Mouse (Mus musculus) limb, embryonic 11.5 days (tissue): ENCODE data around the gene P2ry10. TPM values are rescaled to one million over a fixed set of nuclear protein-coding genes. Genes with fewer than 3 reads are reported as not detected.
A peak's percentile ranks its signal among the peaks of the same experiment; 100 is the strongest.

ENCODE experiments used
- ATAC-seq: fragments of 200-750 bp; cut with Nextera tagmentation; 2 replicates; pipeline ENCODE4 v1.8.0; 2017; ENCODE audit warnings: low read depth; ENCODE audit not compliant: insufficient number of reproducible peaks, low FRiP score, low TSS enrichment
- DNase-seq: peaks from one replicate; pipeline ENCODE4 v3.0.0-alpha.2; 2015; ENCODE audit warnings: low spot score
- H3K27ac ChIP-seq: fragments of 300-500 bp; sonication (generic); replicated peaks from 2 replicates; pipeline ENCODE4 v1.5.1; 2014; ENCODE audit warnings: low read depth, mild to moderate bottlenecking, low read length
- H3K27me3 ChIP-seq: fragments of 300-500 bp; sonication (generic); 2 replicates; pipeline ENCODE4 v1.6.1; 2014; ENCODE audit warnings: mild to moderate bottlenecking, low read length, mixed read lengths; ENCODE audit not compliant: control insufficient read depth, insufficient read depth
- H3K36me3 ChIP-seq: fragments of 300-500 bp; sonication (generic); 2 replicates; pipeline ENCODE4 v1.6.1; 2014; ENCODE audit warnings: mild to moderate bottlenecking, low read length, moderate library complexity, mixed read lengths; ENCODE audit not compliant: control insufficient read depth, insufficient read depth
- H3K4me1 ChIP-seq: fragments of 300-500 bp; sonication (generic); 2 replicates; pipeline ENCODE4 v1.6.1; 2014; ENCODE audit warnings: low read length, mixed read lengths; ENCODE audit not compliant: control insufficient read depth, insufficient read depth
- H3K4me2 ChIP-seq: fragments of 300-500 bp; sonication (generic); 2 replicates; pipeline ENCODE4 v1.6.1; 2014; ENCODE audit warnings: low read depth, mild to moderate bottlenecking, moderate library complexity; ENCODE audit not compliant: severe bottlenecking
- H3K4me3 ChIP-seq: fragments of 300-500 bp; sonication (generic); 2 replicates; pipeline ENCODE4 v1.5.1; 2014; ENCODE audit warnings: low read depth, low read length
- H3K9ac ChIP-seq: fragments of 300-500 bp; sonication (generic); 2 replicates; pipeline ENCODE4 v1.6.1; 2014; ENCODE audit warnings: mild to moderate bottlenecking, low read length
- H3K9me3 ChIP-seq: fragments of 300-500 bp; sonication (generic); 2 replicates; pipeline ENCODE4 v1.6.1; 2016; ENCODE audit warnings: low read length; ENCODE audit not compliant: control insufficient read depth
- WGBS: fragments of 180-500 bp; shearing (Covaris S2); extraction: QIAGEN DNeasy Blood & Tissue Kit; methylation state at CpG from one replicate; pipeline ENCODE4 v1.1.7; 2014; 5-methylcytosine and 5-hydroxymethylcytosine counted together
- polyA plus RNA-seq: library from polyadenylated mRNA; unstranded; fragments of >200 nt; fragmentation: Nextera tagmentation; extraction: Ambion mirVana; gene quantifications from 2 replicates; pipeline ENCODE4 v1.2.1, GENCODE M21; 2014

The P2ry10 gene
- polyA plus RNA-seq, 1 experiment from 2014 or later, result not detected

GRCm38 (mm10) chrX:107116333-107116732 lies 28.0 kb downstream of the P2ry10 start:
- Histone ChIP-seq H3K4me3 (no peak overlapping the region), H3K9ac (no peak overlapping the region), H3K36me3 (no peaks in the 10 kb centered on the region), H3K4me2 (no peak overlapping the region), H3K27me3 (no peaks in the 10 kb centered on the region), H3K4me1 (no peaks in the 10 kb centered on the region), H3K27ac (no peak overlapping the region), H3K9me3 (no peaks in the 10 kb centered on the region)
- 80% methylated on average over 1 of the region's 1 CpGs for WGBS
- no peak for ATAC-seq
- no peak for DNase-seq

GRCm38 (mm10) chrX:107116987-107117386 lies 28.7 kb downstream of the P2ry10 start:
- DNase-seq (no peak), ATAC-seq (no peak)
- no peak overlapping the region for H3K4me2 ChIP-seq
- H3K9ac ChIP-seq, result no peak overlapping the region
- WGBS, result 80% methylated on average over 1 of the region's 1 CpGs
- no peak overlapping the region for H3K4me3 ChIP-seq
- H3K27ac ChIP-seq, result no peak overlapping the region
- H3K9me3 ChIP-seq, result no peaks in the 10 kb centered on the region
- H3K27me3 ChIP-seq, result no peaks in the 10 kb centered on the region
- no peaks in the 10 kb centered on the region for H3K4me1 ChIP-seq
- no peaks in the 10 kb centered on the region for H3K36me3 ChIP-seq

GRCm38 (mm10) chrX:107143184-107143583 lies 54.9 kb downstream of the P2ry10 start:
- Histone ChIP-seq H3K36me3 (no peaks in the 10 kb centered on the region), H3K27me3 (no peaks in the 10 kb centered on the region), H3K27ac (no peak overlapping the region), H3K4me1 (no peaks in the 10 kb centered on the region), H3K4me2 (no peak overlapping the region), H3K9ac (no peak overlapping the region), H3K4me3 (no peak overlapping the region), H3K9me3 (no peaks in the 10 kb centered on the region)
- ATAC-seq, result no peak
- no peak for DNase-seq
- WGBS, result 83% methylated on average over 3 of the region's 3 CpGs

GRCm38 (mm10) chrX:107143930-107144329 lies 55.6 kb downstream of the P2ry10 start:
- no peaks in the 10 kb centered on the region for H3K9me3 ChIP-seq
- DNase-seq, result no peak
- 72% methylated on average over 2 of the region's 2 CpGs for WGBS
- no peak overlapping the region for H3K27ac ChIP-seq
- H3K4me2 ChIP-seq, result no peak overlapping the region
- no peaks in the 10 kb centered on the region for H3K36me3 ChIP-seq
- ATAC-seq, result no peak
- H3K4me1 ChIP-seq, result no peaks in the 10 kb centered on the region
- H3K27me3 ChIP-seq, result no peaks in the 10 kb centered on the region
- no peak overlapping the region for H3K9ac ChIP-seq
- no peak overlapping the region for H3K4me3 ChIP-seq

GRCm38 (mm10) chrX:107148681-107149080 lies 60.4 kb downstream of the P2ry10 start, which contains the start of gene P2ry10b:
P2ry10b (plus strand) TSS chrX:107148927.
- H3K36me3 ChIP-seq, result no peaks in the 10 kb centered on the region
- 86% methylated on average over 3 of the region's 3 CpGs for WGBS
- H3K27ac ChIP-seq, result no peak within 1 kb of the TSS
- H3K27me3 ChIP-seq, result no peaks in the 10 kb centered on the region
- no peak within 1 kb of the TSS for H3K4me3 ChIP-seq
- ATAC-seq (no peak), DNase-seq (no peak)
- H3K9ac ChIP-seq, result no peak within 1 kb of the TSS
- H3K9me3 ChIP-seq, result no peaks in the 10 kb centered on the region
- no peak within 1 kb of the TSS for H3K4me2 ChIP-seq
- H3K4me1 ChIP-seq, result no peaks in the 10 kb centered on the region

GRCm38 (mm10) chrX:107149391-107149993 lies 61.2 kb downstream of the P2ry10 start:
- H3K4me1 ChIP-seq, result no peaks in the 10 kb centered on the region
- ATAC-seq (no peak), DNase-seq (no peak)
- no peak overlapping the region for H3K9ac ChIP-seq
- H3K9me3 ChIP-seq, result no peaks in the 10 kb centered on the region
- H3K4me2 ChIP-seq, result no peak overlapping the region
- WGBS, result 65% methylated on average over 4 of the region's 4 CpGs
- no peak overlapping the region for H3K4me3 ChIP-seq
- no peak overlapping the region for H3K27ac ChIP-seq
- H3K36me3 ChIP-seq, result no peaks in the 10 kb centered on the region
- no peaks in the 10 kb centered on the region for H3K27me3 ChIP-seq

- H3K27ac ChIP-seq, result no peak overlapping the region
- no peaks in the 10 kb centered on the region for H3K9me3 ChIP-seq
- H3K36me3 ChIP-seq, result no peaks in the 10 kb centered on the region
- H3K4me2 ChIP-seq, result no peak overlapping the region
- no peak overlapping the region for H3K9ac ChIP-seq
- ATAC-seq (no peak), DNase-seq (no peak)
- no peak overlapping the region for H3K4me3 ChIP-seq
- 63% methylated on average over 5 of the region's 5 CpGs for WGBS
- H3K4me1 ChIP-seq, result no peaks in the 10 kb centered on the region
- no peaks in the 10 kb centered on the region for H3K27me3 ChIP-seq
Observed at GRCm38 (mm10) chrX:107150027-107150426, 61.7 kb downstream of the P2ry10 start.

GRCm38 (mm10) chrX:107150752-107151515 lies 62.6 kb downstream of the P2ry10 start:
- H3K36me3 ChIP-seq, result no peaks in the 10 kb centered on the region
- H3K27ac ChIP-seq, result no peak overlapping the region; the same call in 1 of the 2 replicates
- no peak overlapping the region for H3K4me3 ChIP-seq
- ATAC-seq (0 out of 2 replicates have a peak, but pooled peaks have one; percentile 26), DNase-seq (no peak)
- H3K9me3 ChIP-seq, result no peaks in the 10 kb centered on the region
- no peak overlapping the region for H3K9ac ChIP-seq
- no peak overlapping the region for H3K4me2 ChIP-seq
- H3K4me1 ChIP-seq, result no peaks in the 10 kb centered on the region
- no peaks in the 10 kb centered on the region for H3K27me3 ChIP-seq
- WGBS, result 69% methylated on average over 4 of the region's 4 CpGs
